Comparison of ENCODE assay signal across 23 mouse cellular contexts in genomic region chr6:53859106-53859505, GRCm38 (mm10). TPM values are rescaled to one million over a fixed set of nuclear protein-coding genes. Genes with fewer than 3 reads are reported as not detected.
DNase-seq lines count a peak whose midpoint lies in the region; ATAC-seq and TF ChIP-seq lines count a peak whose summit lies in the region.
"Had no signal": no experiment of that assay in that cellular context is flagged by ENCODE, and none has a peak within 500 bp of the region (broad histone marks: within the 10 kb centered on the region; RNA-seq: fewer than 3 reads in every experiment).

No protein-coding gene starts in this region.

- WGBS in kidney, adult 2 months = 13% methylated on average over 1 of the region's 1 CpGs
- 49% methylated on average over 1 of the region's 1 CpGs for whole genome bisulfite sequencing in neural tube, embryonic 15.5 days

- no peak overlapping the region for H3K4me3 ChIP-seq in gastrocnemius, adult 2 months
- H3K4me3 ChIP-seq in kidney, adult 2 months (ENCODE audit: insufficient read depth, low read depth, low read length) = no peak overlapping the region
- H3K4me3 ChIP-seq in neural tube, embryonic 15.5 days (replicated peaks) = no peak overlapping the region
- H3K4me3 ChIP-seq: embryonic facial prominence, embryonic 13.5 days; forebrain, embryonic 10.5 days; heart, embryonic 15.5 days; hindbrain, embryonic 12.5 days; limb, embryonic 15.5 days; liver, embryonic 15.5 days; midbrain, embryonic 13.5 days; neural tube, embryonic 13.5 days had no signal

- TF ChIP-seq CTCF in gastrocnemius, adult 2 months (IDR thresholded peaks at IDR 0.05) = no peak
- no peak for TF ChIP-seq CTCF in kidney, adult 2 months (conservative IDR thresholded peaks at IDR 0.05; ENCODE audit: insufficient read depth, insufficient read length, low read depth, low read length)

- ATAC-seq in neural tube, embryonic 15.5 days (ENCODE audit: low FRiP score) = no peak
- ATAC-seq: midbrain, embryonic 13.5 days had no signal

- H3K4me1 ChIP-seq in kidney, adult 2 months (ENCODE audit: control insufficient read depth, insufficient read depth, low read length) = no peaks in the 10 kb centered on the region; the same call in 1 of the 2 replicates
- peaks cover 15% of the 10 kb centered on the region for H3K4me1 ChIP-seq in neural tube, embryonic 15.5 days
- H3K4me1 ChIP-seq: heart, embryonic 15.5 days; liver, embryonic 15.5 days had no signal

- TF ChIP-seq POLR2A in kidney, adult 2 months (IDR thresholded peaks at IDR 0.05; ENCODE audit: low read depth, low read length) = no peak

- no peaks in the 10 kb centered on the region for H3K36me3 ChIP-seq in kidney, adult 2 months (ENCODE audit: control insufficient read depth, insufficient read depth, low read length)
- H3K36me3 ChIP-seq in neural tube, embryonic 15.5 days = no peaks in the 10 kb centered on the region
- H3K36me3 ChIP-seq: embryonic facial prominence, embryonic 13.5 days; forebrain, embryonic 10.5 days; heart, embryonic 15.5 days; hindbrain, embryonic 12.5 days; limb, embryonic 15.5 days; liver, embryonic 15.5 days; midbrain, embryonic 13.5 days; neural tube, embryonic 13.5 days had no signal

- no peaks in the 10 kb centered on the region for H3K27me3 ChIP-seq in kidney, adult 2 months (replicated peaks; ENCODE audit: control insufficient read depth, insufficient read depth, low read length)
- H3K27me3 ChIP-seq in neural tube, embryonic 15.5 days (replicated peaks) = no peaks in the 10 kb centered on the region
- H3K27me3 ChIP-seq: embryonic facial prominence, embryonic 13.5 days; heart, embryonic 15.5 days; hindbrain, embryonic 12.5 days; limb, embryonic 15.5 days; liver, embryonic 15.5 days; midbrain, embryonic 13.5 days; neural tube, embryonic 13.5 days had no signal

- H3K27ac ChIP-seq in gastrocnemius, adult 2 months = peak overlapping the region; percentile 51
- H3K27ac ChIP-seq in kidney, adult 2 months (ENCODE audit: insufficient read depth, low read depth, low read length) = peak overlapping the region; percentile 68; the same call in 1 of the 2 replicates
- no peak overlapping the region for H3K27ac ChIP-seq in neural tube, embryonic 15.5 days (replicated peaks)
- H3K27ac ChIP-seq: forebrain, embryonic 10.5 days; heart, embryonic 15.5 days; hindbrain, embryonic 12.5 days; limb, embryonic 15.5 days; liver, embryonic 15.5 days; midbrain, embryonic 13.5 days; neural tube, embryonic 13.5 days had no signal

- H3K9me3 ChIP-seq in neural tube, embryonic 15.5 days (replicated peaks) = no peaks in the 10 kb centered on the region
- H3K9me3 ChIP-seq: embryonic facial prominence, embryonic 13.5 days; forebrain, embryonic 10.5 days; heart, embryonic 15.5 days; hindbrain, embryonic 12.5 days; limb, embryonic 15.5 days; liver, embryonic 15.5 days; midbrain, embryonic 13.5 days; neural tube, embryonic 13.5 days had no signal

- intact Hi-C loops in gastrocnemius, adult 2 months (cut with DNase I) = no loop called here
- intact Hi-C loops in gastrocnemius, postnatal 14 days (cut with DNase I; ENCODE audit: low total_unique reads) = no loop called here

- no peak overlapping the region for H3K4me2 ChIP-seq in neural tube, embryonic 15.5 days
- H3K4me2 ChIP-seq: embryonic facial prominence, embryonic 13.5 days; heart, embryonic 15.5 days; hindbrain, embryonic 12.5 days; limb, embryonic 15.5 days; liver, embryonic 15.5 days; midbrain, embryonic 13.5 days; neural tube, embryonic 13.5 days had no signal

- DNase-seq in gastrocnemius, adult 2 months = no peak
- DNase-seq in gastrocnemius, postnatal 14 days = no peak
- DNase-seq in kidney, adult 2 months = peak; percentile 22
- DNase-seq in kidney, postnatal 10 days = no peak
- peak; percentile 83 for DNase-seq in 3T3-L1 (ENCODE audit: low read depth, low spot score)
- DNase-seq in fibroblast of lung, adult 2 months (ENCODE audit: low read depth) = peak; percentile 3
- no peak for DNase-seq in adrenal gland, postnatal 14 days
- DNase-seq: adrenal gland, adult 2 months; cerebellum, adult 9-11 months; kidney, adult 9 months; lung, postnatal 10 days; thymus, adult 18-20 months; thymus, postnatal 4 days had no signal

- H3K9ac ChIP-seq in neural tube, embryonic 15.5 days (replicated peaks) = no peak overlapping the region
- H3K9ac ChIP-seq: embryonic facial prominence, embryonic 13.5 days; heart, embryonic 15.5 days; hindbrain, embryonic 12.5 days; limb, embryonic 15.5 days; liver, embryonic 15.5 days; midbrain, embryonic 13.5 days; neural tube, embryonic 13.5 days had no signal

RNA-seq across cellular contexts. Expression of gene Tril, which starts 38.5 kb away (rescaled TPM):
- 1 to 10 TPM; 1.3 to 2.2 TPM for total RNA-seq in gastrocnemius, adult 2 months (2021)
- 10 to 100 TPM; 10.8 to 12.3 TPM for total RNA-seq in gastrocnemius, postnatal 14 days (2021)
- 17.3 and 18.9 TPM in 2 replicates for polyA plus RNA-seq in kidney, adult 2 months (2012; rRNA removed)
- 14.6 and 16.3 TPM in 2 replicates for polyA plus RNA-seq in neural tube, embryonic 15.5 days (2015; fragmentation: Nextera tagmentation; extraction: Ambion mirVana)
- total RNA-seq in adrenal gland, postnatal 14 days (2021) = 11.1 and 13.3 TPM in 2 replicates
- total RNA-seq: megakaryocyte progenitor cell, adult 5-6 weeks had no signal

Comparison
In these comparisons a context has a peak if more than half of its experiments do, and no peak if none do; other contexts are left out.
1. DNase-seq: peak in kidney, adult 2 months (single experiment), 3T3-L1 (single experiment) and fibroblast of lung, adult 2 months (single experiment); none in gastrocnemius, adult 2 months (single experiment), gastrocnemius, postnatal 14 days (single experiment), kidney, postnatal 10 days (single experiment) and adrenal gland, postnatal 14 days (single experiment).